Mouse (Mus musculus): ENCODE measurements around the gene Tnrc6c. TPM values are rescaled to one million over a fixed set of nuclear protein-coding genes. Genes with fewer than 3 reads are reported as not detected.

Tnrc6c gene
- polyA plus RNA-seq, 1 experiment = 14.6 TPM

DNA sequence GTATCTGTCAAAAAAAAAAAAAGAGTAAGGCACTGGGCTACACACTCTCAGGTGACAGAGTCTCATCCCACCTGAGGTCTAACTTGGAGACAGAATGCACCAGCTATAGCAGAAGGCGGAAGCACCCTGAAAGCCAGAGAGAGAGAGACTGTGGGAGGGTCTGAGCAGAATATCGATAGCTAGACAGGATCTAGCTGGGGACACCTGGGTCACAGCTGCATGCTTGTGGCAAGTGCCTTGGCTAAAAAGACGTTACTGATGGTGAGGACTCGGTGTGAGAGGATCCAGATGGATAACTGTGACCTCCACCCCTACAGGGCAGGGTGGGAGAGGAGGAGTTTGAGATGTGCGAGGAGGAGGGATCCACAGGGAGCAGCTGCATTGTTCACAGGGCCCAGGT lies 142.9 kb downstream of the Tnrc6c start:
- Histone ChIP-seq H3K4me3 (ENCODE audit: low read depth, low read length) (no peak overlapping the region), H3K4me1 (ENCODE audit: control insufficient read depth, insufficient read depth, insufficient read length, low read length) (peaks cover 5% of the 10 kb centered on the region), H3K27ac (ENCODE audit: insufficient read depth, low read depth, low read length) (no peak overlapping the region), H3K27me3 (ENCODE audit: control insufficient read depth, insufficient read depth, low read length) (no peaks in the 10 kb centered on the region), H3K36me3 (ENCODE audit: control insufficient read depth, insufficient read depth, low read length) (no peaks in the 10 kb centered on the region)
- 67% methylated on average over 5 of the region's 5 CpGs for WGBS
- TF ChIP-seq CTCF (IDR thresholded peaks at IDR 0.05; ENCODE audit: extremely low read depth, insufficient read length, insufficient replicate concordance, low read depth, low read length) (no peak), POLR2A (IDR thresholded peaks at IDR 0.05; ENCODE audit: low read depth, low read length) (no peak)

GRCm38 (mm10) chr11:117797511-117798159 lies 143.5 kb downstream of the Tnrc6c start, which contains the start of gene 6030468B19Rik:
Gene 6030468B19Rik (plus strand): TSS chr11:117797660.
- H3K4me3 ChIP-seq (ENCODE audit: low read depth, low read length) = no peak within 1 kb of the TSS
- no peaks in the 10 kb centered on the region for H3K36me3 ChIP-seq (ENCODE audit: control insufficient read depth, insufficient read depth, low read length)
- peaks cover under 1% of the 10 kb centered on the region for H3K4me1 ChIP-seq (ENCODE audit: control insufficient read depth, insufficient read depth, insufficient read length, low read length)
- WGBS = 76% methylated on average over 9 of the region's 9 CpGs
- no peak within 1 kb of the TSS for H3K27ac ChIP-seq (ENCODE audit: insufficient read depth, low read depth, low read length)
- H3K27me3 ChIP-seq (ENCODE audit: control insufficient read depth, insufficient read depth, low read length) = no peaks in the 10 kb centered on the region
- TF ChIP-seq CTCF (IDR thresholded peaks at IDR 0.05; ENCODE audit: extremely low read depth, insufficient read length, insufficient replicate concordance, low read depth, low read length) (no peak), POLR2A (IDR thresholded peaks at IDR 0.05; ENCODE audit: low read depth, low read length) (no peak)

DNA sequence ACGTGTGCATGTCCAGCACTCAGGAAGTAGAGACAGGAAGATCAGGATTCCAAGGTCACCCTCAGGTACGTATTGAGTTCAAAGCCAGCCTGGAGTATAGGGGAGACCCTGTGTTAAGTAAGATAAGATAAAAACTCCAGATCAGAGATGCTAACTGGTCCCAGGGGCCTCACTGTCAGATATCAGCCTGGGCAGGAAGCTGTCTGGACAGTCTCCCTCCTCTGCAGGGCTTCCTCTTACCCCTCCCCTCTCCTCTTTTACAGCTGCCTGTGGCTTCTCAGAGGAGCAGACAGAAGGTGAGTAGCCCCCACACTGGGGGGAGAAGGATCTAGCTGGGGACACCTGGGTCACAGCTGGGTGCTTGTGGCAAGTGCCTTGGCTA lies 144.1 kb downstream of the Tnrc6c start:
- Histone ChIP-seq H3K4me3 (ENCODE audit: low read depth, low read length) (no peak overlapping the region), H3K36me3 (ENCODE audit: control insufficient read depth, insufficient read depth, low read length) (no peaks in the 10 kb centered on the region), H3K27ac (ENCODE audit: insufficient read depth, low read depth, low read length) (no peak overlapping the region), H3K4me1 (ENCODE audit: control insufficient read depth, insufficient read depth, insufficient read length, low read length) (peaks cover 3% of the 10 kb centered on the region; the same call in 1 of the 2 replicates), H3K27me3 (ENCODE audit: control insufficient read depth, insufficient read depth, low read length) (no peaks in the 10 kb centered on the region)
- WGBS = 56% methylated on average over 2 of the region's 2 CpGs
- TF ChIP-seq POLR2A (IDR thresholded peaks at IDR 0.05; ENCODE audit: low read depth, low read length) (no peak), CTCF (IDR thresholded peaks at IDR 0.05; ENCODE audit: extremely low read depth, insufficient read length, insufficient replicate concordance, low read depth, low read length) (no peak)

DNA sequence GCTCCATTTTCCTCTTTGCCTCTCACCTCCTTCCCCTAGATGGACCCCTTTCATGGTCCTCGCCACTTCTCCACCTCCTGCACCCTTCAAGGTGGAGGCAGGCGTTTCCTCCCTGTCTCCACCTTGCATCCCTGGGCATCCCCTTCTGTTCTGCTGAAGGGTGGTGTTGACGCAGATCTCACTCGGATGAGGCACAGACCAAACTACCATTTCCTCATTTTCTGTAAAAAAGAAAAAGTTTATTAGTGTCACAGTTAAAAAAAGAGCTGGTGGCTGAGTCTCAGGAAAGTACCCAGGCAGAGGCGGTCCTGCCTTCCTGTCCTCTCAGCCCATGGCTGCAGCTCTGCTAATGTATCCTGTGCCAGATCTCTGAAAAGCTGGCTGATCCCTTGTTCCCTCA lies 145.1 kb downstream of the Tnrc6c start:
- 73% methylated on average over 5 of the region's 5 CpGs for WGBS
- peaks cover 4% of the 10 kb centered on the region; the same call in 1 of the 2 replicates for H3K4me1 ChIP-seq (ENCODE audit: control insufficient read depth, insufficient read depth, insufficient read length, low read length)
- no peaks in the 10 kb centered on the region for H3K36me3 ChIP-seq (ENCODE audit: control insufficient read depth, insufficient read depth, low read length)
- H3K27ac ChIP-seq (ENCODE audit: insufficient read depth, low read depth, low read length) = peak overlapping the region; percentile 29; the same call in 1 of the 2 replicates
- no peaks in the 10 kb centered on the region for H3K27me3 ChIP-seq (ENCODE audit: control insufficient read depth, insufficient read depth, low read length)
- H3K4me3 ChIP-seq (ENCODE audit: low read depth, low read length) = no peak overlapping the region
- no peak for TF ChIP-seq POLR2A (IDR thresholded peaks at IDR 0.05; ENCODE audit: low read depth, low read length)
- no peak for TF ChIP-seq CTCF (IDR thresholded peaks at IDR 0.05; ENCODE audit: extremely low read depth, insufficient read length, insufficient replicate concordance, low read depth, low read length)

- no peak for TF ChIP-seq CTCF (IDR thresholded peaks at IDR 0.05; ENCODE audit: extremely low read depth, insufficient read length, insufficient replicate concordance, low read depth, low read length)
- no peak for TF ChIP-seq POLR2A (IDR thresholded peaks at IDR 0.05; ENCODE audit: low read depth, low read length)
- WGBS = 87% methylated on average over 7 of the region's 7 CpGs
- Histone ChIP-seq H3K4me3 (ENCODE audit: low read depth, low read length) (no peak overlapping the region), H3K27ac (ENCODE audit: insufficient read depth, low read depth, low read length) (no peak overlapping the region), H3K36me3 (ENCODE audit: control insufficient read depth, insufficient read depth, low read length) (no peaks in the 10 kb centered on the region), H3K27me3 (ENCODE audit: control insufficient read depth, insufficient read depth, low read length) (no peaks in the 10 kb centered on the region), H3K4me1 (ENCODE audit: control insufficient read depth, insufficient read depth, insufficient read length, low read length) (peaks cover 4% of the 10 kb centered on the region; the same call in 1 of the 2 replicates)
These were observed 145.9 kb downstream of the Tnrc6c start for GRCm38 (mm10) chr11:117800038-117800437.

- no peak overlapping the region for H3K27ac ChIP-seq (ENCODE audit: insufficient read depth, low read depth, low read length)
- no peaks in the 10 kb centered on the region for H3K36me3 ChIP-seq (ENCODE audit: control insufficient read depth, insufficient read depth, low read length)
- H3K4me3 ChIP-seq (ENCODE audit: low read depth, low read length) = no peak overlapping the region
- WGBS = 88% methylated on average over 7 of the region's 7 CpGs
- no peak for TF ChIP-seq CTCF (IDR thresholded peaks at IDR 0.05; ENCODE audit: extremely low read depth, insufficient read length, insufficient replicate concordance, low read depth, low read length)
- TF ChIP-seq POLR2A (IDR thresholded peaks at IDR 0.05; ENCODE audit: low read depth, low read length) = no peak
- H3K4me1 ChIP-seq (ENCODE audit: control insufficient read depth, insufficient read depth, insufficient read length, low read length) = peaks cover 4% of the 10 kb centered on the region; the same call in 1 of the 2 replicates
- H3K27me3 ChIP-seq (ENCODE audit: control insufficient read depth, insufficient read depth, low read length) = no peaks in the 10 kb centered on the region
These were observed 147.6 kb downstream of the Tnrc6c start for GRCm38 (mm10) chr11:117801650-117802049.

- H3K4me1 ChIP-seq (ENCODE audit: control insufficient read depth, insufficient read depth, insufficient read length, low read length) = peaks cover 4% of the 10 kb centered on the region; the same call in 1 of the 2 replicates
- no peaks in the 10 kb centered on the region for H3K27me3 ChIP-seq (ENCODE audit: control insufficient read depth, insufficient read depth, low read length)
- no peak for TF ChIP-seq POLR2A (IDR thresholded peaks at IDR 0.05; ENCODE audit: low read depth, low read length)
- no peak for TF ChIP-seq CTCF (IDR thresholded peaks at IDR 0.05; ENCODE audit: extremely low read depth, insufficient read length, insufficient replicate concordance, low read depth, low read length)
- WGBS = 63% methylated on average over 3 of the region's 3 CpGs
- H3K36me3 ChIP-seq (ENCODE audit: control insufficient read depth, insufficient read depth, low read length) = no peaks in the 10 kb centered on the region
- no peak overlapping the region for H3K27ac ChIP-seq (ENCODE audit: insufficient read depth, low read depth, low read length)
- H3K4me3 ChIP-seq (ENCODE audit: low read depth, low read length) = no peak overlapping the region
These were observed 149.1 kb downstream of the Tnrc6c start for GRCm38 (mm10) chr11:117803166-117803688.

Measured in small intestine, adult 2 months (tissue).